Mouse (Mus musculus) spleen, adult 2 months (tissue): ENCODE measurements around the gene 4933406M09Rik.

ENCODE experiments used
- CTCF ChIP-seq: fragments of 200-500 bp; IDR thresholded peaks from 2 replicates; pipeline ENCODE4 v1.5.1; 2011; ENCODE audit warnings: mild to moderate bottlenecking, inconsistent platforms; ENCODE audit not compliant: insufficient read depth, insufficient read length, insufficient replicate concordance; ENCODE audit errors: extremely low read depth
- POLR2A ChIP-seq: fragments of 200-500 bp; IDR thresholded peaks from 2 replicates; pipeline ENCODE4 v1.6.1; 2011; ENCODE audit warnings: low read depth, low read length, inconsistent platforms

- TF ChIP-seq CTCF (no peak), POLR2A (no peak)
Measured at GRCm38 (mm10) chr1:134411706-134412629, 26.2 kb downstream of the 4933406M09Rik start.
